Mouse (Mus musculus): ENCODE measurements around the gene Efcab14. TPM values are rescaled to one million over a fixed set of nuclear protein-coding genes. Genes with fewer than 3 reads are reported as not detected.

Gene Efcab14
- total RNA-seq, 2 experiments from 2014 or later, result 47.0 to 51.9 TPM

DNA sequence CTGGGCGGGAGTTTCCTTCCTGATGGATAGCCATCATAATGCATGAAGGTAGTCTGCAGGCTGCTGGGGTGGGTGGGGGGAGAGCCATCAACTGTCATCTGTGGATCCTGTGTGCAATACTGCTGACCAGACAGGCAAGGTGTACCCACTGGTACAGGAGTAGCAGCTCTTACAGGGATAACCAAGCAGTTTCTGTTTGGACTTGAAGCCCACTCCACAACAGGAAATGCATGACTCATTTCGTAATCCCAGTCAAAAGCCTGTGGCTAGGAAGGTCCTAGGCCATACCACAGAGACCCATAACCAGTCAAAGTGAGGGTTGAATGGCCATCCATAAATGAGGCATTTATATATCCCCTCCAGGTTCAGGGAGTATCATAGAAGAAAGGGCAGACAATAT lies 40.1 kb downstream of the Efcab14 start:
- DNase-seq, result no peak

DNA sequence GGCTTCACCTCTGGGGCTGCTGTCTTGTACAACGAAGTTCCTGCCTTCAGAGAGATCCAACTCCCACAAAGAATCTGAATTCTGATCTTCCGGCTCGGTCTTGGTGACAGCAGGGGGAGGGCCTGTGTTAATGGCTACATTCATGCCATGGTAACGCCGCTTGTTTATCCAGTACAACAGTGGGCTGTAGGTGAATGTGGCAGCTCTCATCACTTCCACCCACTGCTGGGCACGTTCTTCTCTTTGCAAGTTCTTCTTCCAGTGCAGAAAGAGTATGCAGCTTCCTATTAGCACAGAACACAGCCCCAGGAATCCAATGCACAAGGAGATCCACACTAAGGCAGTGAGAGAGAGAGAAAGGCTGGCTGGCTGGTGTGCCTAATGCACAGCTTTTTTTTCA lies 42.7 kb downstream of the Efcab14 start:
- no peak for DNase-seq

- no peak for DNase-seq
These were observed 43.4 kb downstream of the Efcab14 start, which contains the start of gene Tex38 for GRCm38 (mm10) chr4:115780918-115781317. Gene Tex38 (minus strand): TSS chr4:115781018.

DNA sequence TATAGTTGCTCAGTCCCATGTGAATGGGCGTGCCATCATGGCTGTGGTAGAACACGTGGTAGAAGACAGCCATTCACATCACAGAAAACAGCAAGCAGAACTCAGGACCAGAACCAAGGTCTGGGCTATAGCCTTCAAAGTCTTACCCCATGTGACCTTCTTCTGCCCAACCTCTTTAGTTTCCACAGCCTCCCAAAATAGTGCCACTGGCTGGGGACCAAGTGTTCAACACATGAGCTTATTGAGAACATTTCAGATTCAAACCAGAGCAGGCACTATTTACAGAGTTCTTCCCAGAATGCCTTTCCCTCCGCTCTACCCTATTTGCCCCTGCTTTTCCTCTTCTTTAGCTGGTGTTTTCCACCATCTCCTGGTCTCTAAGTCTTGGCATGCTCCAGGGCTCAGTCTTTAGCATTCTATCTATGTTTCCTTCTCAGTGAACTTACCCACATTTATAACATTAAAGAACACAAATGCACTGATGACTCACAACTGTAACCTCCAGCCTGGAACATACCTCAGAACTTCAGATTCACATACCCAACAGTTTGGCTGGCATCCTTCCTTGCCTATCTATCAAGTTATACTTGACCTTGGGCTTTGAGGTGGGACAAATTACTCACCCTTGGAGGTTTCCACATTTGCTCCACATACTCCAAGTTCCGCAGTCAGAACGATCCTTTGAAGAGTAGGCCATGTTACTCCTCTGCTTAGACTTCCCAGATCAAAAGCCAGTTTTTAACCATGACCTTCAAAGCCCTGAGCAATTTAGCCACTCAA lies 44.7 kb downstream of the Efcab14 start:
- peak; percentile 49 for DNase-seq

GRCm38 (mm10) chr4:115784769-115785510 lies 47.4 kb downstream of the Efcab14 start, which contains the start of gene Atpaf1:
Gene Atpaf1 (plus strand): TSS chr4:115784812.
- DNase-seq, result peak; percentile 86

- DNase-seq, result peak; percentile 30
These were observed 48.0 kb downstream of the Efcab14 start for GRCm38 (mm10) chr4:115785511-115786034.

DNA sequence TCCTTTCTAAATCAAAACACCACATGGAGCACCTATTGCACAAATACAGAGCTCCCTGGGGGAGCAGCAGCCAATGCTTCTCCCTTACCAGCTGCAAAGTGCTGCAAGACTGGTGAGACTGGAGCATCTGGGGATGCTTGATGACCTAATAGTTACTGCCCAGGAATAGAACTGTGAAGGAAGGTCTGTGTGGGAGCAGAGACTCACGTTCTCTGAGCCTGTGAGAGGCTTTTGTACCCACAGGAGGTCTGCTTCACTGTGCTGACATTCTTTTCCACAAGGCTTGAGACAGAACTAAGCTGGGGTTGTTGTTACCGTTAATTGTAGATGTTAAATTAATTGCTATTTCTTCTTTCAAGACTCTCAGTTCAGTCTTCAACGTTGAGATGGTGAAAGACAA lies 53.3 kb downstream of the Efcab14 start:
- DNase-seq, result no peak

- DNase-seq, result no peak
These were observed 57.8 kb downstream of the Efcab14 start for GRCm38 (mm10) chr4:115795360-115795759.

DNA sequence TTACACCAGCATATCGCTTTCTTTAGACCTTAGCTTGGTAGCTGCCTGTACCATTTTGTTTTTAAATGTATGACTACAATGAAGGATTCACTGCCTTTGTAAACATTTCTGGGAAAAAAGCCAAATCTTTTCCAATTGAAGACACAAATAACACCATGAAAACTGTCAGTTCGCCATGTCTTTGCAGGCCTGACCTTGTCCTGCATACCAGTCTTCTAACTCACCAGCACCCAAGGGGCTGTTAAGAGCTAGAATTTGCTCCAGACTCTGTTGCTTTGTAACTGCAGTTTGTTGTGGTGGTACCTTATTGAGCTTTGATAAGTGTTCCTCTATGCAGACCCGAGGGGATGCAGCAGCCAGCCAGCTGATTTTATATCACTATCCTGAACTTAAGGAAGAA lies 62.4 kb downstream of the Efcab14 start:
- DNase-seq, result peak; percentile 42

GRCm38 (mm10) chr4:115812326-115812725 lies 74.8 kb downstream of the Efcab14 start:
- DNase-seq, result no peak

DNA sequence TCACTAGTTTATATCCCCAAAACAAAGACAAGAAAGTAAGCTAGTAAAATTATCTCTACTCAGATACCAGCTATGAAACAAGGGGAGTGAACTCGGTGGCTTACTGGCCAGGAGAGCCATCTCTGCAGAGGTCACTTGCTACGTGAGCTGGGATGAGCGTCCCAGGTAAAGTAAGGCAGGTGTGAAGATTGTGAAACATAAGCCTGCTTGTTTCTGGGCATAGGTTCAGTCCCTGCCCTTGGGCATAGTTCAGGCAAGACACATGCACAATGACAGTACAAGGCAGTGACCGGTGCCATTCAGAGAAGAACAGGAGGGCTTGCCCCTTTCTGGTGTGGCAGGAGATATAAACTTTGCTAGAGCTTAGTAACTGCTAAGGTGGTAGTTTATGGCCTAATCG lies 78.1 kb downstream of the Efcab14 start:
- DNase-seq, result no peak

GRCm38 (mm10) chr4:115820199-115820598 lies 82.7 kb downstream of the Efcab14 start:
- DNase-seq, result no peak

DNA sequence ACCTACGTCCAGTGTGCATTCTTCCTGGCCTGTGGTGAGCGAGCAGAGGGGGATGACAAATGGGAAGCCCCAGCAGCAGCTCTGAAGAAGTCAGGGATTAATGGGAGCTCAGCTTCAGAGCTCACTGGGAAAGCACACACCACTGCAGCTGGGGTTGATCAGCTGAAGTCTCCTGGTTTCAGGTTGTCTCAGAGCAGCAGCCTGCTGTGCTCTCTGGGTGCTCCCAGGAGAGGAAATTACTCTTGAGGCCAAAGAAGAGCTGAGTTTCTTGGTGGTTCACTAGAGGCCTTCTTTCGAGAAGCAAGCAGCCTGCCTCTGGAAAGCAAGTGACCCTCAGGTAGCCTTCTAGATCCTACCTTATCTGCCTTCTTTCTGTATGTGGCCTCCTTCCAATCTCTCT lies 83.4 kb downstream of the Efcab14 start:
- DNase-seq, result no peak

GRCm38 (mm10) chr4:115821431-115821830 lies 83.9 kb downstream of the Efcab14 start:
- DNase-seq, result no peak

GRCm38 (mm10) chr4:115821928-115822327 lies 84.4 kb downstream of the Efcab14 start:
- DNase-seq, result peak; percentile 44

DNA sequence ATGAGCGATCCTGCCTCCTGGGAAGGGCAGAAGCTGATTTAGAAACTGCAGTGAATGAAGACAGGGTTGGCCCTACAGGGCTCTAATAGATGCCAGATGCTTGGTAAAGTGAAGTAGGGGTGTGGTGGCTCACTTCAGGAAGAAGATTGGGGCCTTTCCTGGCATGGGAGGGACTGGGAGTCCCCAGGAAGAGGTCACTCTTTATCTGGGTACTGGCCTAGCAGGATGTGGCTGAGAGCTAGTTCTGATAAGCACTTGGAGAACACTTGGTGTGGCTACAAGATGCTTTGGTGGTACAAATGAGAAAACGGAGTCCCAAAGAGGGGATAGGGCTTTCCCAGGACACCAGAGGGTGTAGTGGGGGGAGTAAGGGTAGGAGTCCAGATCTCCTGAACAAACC lies 86.6 kb downstream of the Efcab14 start:
- DNase-seq, result no peak

GRCm38 (mm10) chr4:115825271-115825670 lies 87.7 kb downstream of the Efcab14 start:
- no peak for DNase-seq

Other genes with a start within 250 kb of the Efcab14 start
- gene Cyp4a14, start 241.6 kb upstream of the Efcab14 start, total RNA-seq (2021), result 100 to 1,000 TPM in 1 of 2 experiments, 10 to 100 TPM in 1; 29.5 to 127 TPM
- gene Cyp4a10, start 219.5 kb upstream of the Efcab14 start, total RNA-seq (2021), result 10 to 100 TPM in 1 of 2 experiments, 1 to 10 TPM in 1; 4.9 to 18.3 TPM
- gene Cyp4a31, start 174.1 kb upstream of the Efcab14 start, total RNA-seq (2021), result 10 to 100 TPM in 1 of 2 experiments, 1 to 10 TPM in 1; 8.0 to 23.2 TPM
- gene Cyp4a32, start 136.8 kb upstream of the Efcab14 start, total RNA-seq (2021), result 10 to 100 TPM in 1 of 2 experiments, 1 to 10 TPM in 1; 4.4 to 17.8 TPM
- gene Cyp4b1, start 90.0 kb upstream of the Efcab14 start, total RNA-seq (2021), result 10 to 100 TPM; 19.1 to 26.5 TPM
- gene Tex38, start 43.3 kb downstream of the Efcab14 start, total RNA-seq (2021), result 1 to 10 TPM; 1.0 to 1.3 TPM
- gene Atpaf1, start 47.1 kb downstream of the Efcab14 start, total RNA-seq (2021), result 10 to 100 TPM; 42.8 to 52.2 TPM
- 10 to 100 TPM; 13.8 to 15.1 TPM for gene Mob3c, start 90.3 kb downstream of the Efcab14 start, total RNA-seq (2021)
- 10 to 100 TPM; 30.4 to 43.9 TPM for gene Mknk1, start 101.5 kb downstream of the Efcab14 start, total RNA-seq (2021)
- not detected for gene Kncn, start 146.7 kb downstream of the Efcab14 start, total RNA-seq (2021)
- not detected for gene 6430628N08Rik, start 152.9 kb downstream of the Efcab14 start, total RNA-seq (2021)
- not detected for gene Dmbx1, start 202.2 kb downstream of the Efcab14 start, total RNA-seq (2021)

Measured in adrenal gland, postnatal 10 days (tissue).